Mouse (Mus musculus): ENCODE results near the gene Caln1. TPM values are rescaled to one million over a fixed set of nuclear protein-coding genes. Genes with fewer than 3 reads are reported as not detected.

The Caln1 gene
- polyA plus RNA-seq, 1 experiment from 2014 or later = 0.11 TPM

GRCm38 (mm10) chr5:130704866-130705265 is 335.6 kb downstream of the Caln1 start:
- TF ChIP-seq CTCF (IDR thresholded peaks at IDR 0.05; ENCODE audit: low read depth) = no peak
- no peaks in the 10 kb centered on the region for H3K27me3 ChIP-seq (ENCODE audit: insufficient read depth, low read length)
- WGBS = 88% methylated on average over 4 of the region's 4 CpGs
- no peak overlapping the region for H3K9ac ChIP-seq (ENCODE audit: low read depth, low read length)
- no peaks in the 10 kb centered on the region for H3K9me3 ChIP-seq (replicated peaks; ENCODE audit: low read length)
- ATAC-seq (replicated peaks; ENCODE audit: low FRiP score, low read depth) (no peak), DNase-seq (ENCODE audit: low spot score) (no peak)
- no peaks in the 10 kb centered on the region for H3K36me3 ChIP-seq (ENCODE audit: insufficient read depth, low read length)
- H3K4me1 ChIP-seq (replicated peaks; ENCODE audit: insufficient read depth, low read length) = no peaks in the 10 kb centered on the region
- no peak overlapping the region for H3K4me2 ChIP-seq (ENCODE audit: low read length)
- H3K27ac ChIP-seq = no peak overlapping the region
- no peak overlapping the region for H3K4me3 ChIP-seq (replicated peaks; ENCODE audit: low read depth, low read length)

DNA sequence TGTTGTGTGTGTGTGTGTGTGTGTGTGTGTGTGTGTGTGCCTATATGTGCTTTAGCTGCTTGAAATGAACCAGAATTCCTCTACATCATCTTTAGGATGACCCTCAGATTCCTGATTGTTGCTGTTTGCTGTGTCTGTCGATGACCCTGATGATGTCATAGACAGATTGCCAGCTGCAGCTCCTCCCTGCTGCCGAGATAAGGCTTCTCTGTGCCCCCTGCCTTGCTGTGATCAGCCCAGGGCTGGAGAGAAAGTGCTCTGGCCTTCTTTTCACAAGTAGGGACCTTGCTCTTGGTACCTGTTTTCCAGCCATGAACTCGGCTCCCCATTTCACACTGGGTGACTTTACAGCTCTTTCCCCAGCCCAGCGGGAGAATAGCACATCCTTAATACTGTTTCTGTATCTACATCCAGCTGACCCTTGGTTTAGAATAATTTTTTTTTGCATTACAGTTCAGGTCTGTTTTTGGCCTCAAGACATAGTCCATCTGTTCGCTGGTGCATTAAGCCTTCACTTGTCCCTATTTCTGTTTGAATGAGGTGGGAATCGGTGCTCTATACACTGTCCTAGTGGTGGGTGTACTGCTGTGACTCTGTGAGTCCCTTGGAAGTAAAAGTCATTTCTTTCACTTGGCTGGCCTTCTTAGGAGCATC is 337.1 kb downstream of the Caln1 start:
- Histone ChIP-seq H3K36me3 (ENCODE audit: insufficient read depth, low read length) (no peaks in the 10 kb centered on the region), H3K27ac (no peak overlapping the region), H3K4me2 (ENCODE audit: low read length) (no peak overlapping the region), H3K27me3 (ENCODE audit: insufficient read depth, low read length) (no peaks in the 10 kb centered on the region), H3K9ac (ENCODE audit: low read depth, low read length) (no peak overlapping the region), H3K9me3 (replicated peaks; ENCODE audit: low read length) (no peaks in the 10 kb centered on the region), H3K4me3 (replicated peaks; ENCODE audit: low read depth, low read length) (no peak overlapping the region), H3K4me1 (replicated peaks; ENCODE audit: insufficient read depth, low read length) (no peaks in the 10 kb centered on the region)
- ATAC-seq (replicated peaks; ENCODE audit: low FRiP score, low read depth) (no peak), DNase-seq (ENCODE audit: low spot score) (no peak)
- WGBS = 68% methylated on average over 6 of the region's 6 CpGs
- no peak for TF ChIP-seq CTCF (IDR thresholded peaks at IDR 0.05; ENCODE audit: low read depth)

DNA sequence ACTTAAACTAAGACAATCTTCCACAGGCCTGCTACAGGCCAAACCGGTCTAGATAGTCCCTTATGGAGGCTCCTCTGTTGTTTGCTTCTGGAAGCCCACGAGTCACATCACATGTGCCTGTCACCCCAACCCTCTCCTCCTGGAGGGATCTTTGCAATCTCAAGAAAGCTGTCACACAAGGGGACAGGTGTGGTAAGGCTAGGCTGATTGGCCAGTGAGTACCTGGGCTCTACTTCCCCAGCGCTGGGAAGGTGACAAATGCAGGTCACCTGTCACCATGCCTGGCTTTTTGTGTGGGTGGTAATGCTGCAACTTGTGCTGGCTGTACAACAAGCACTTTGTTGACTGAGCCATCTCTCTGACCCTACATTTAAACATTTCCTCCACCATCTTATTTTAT is 338.5 kb downstream of the Caln1 start:
- Histone ChIP-seq H3K9me3 (replicated peaks; ENCODE audit: low read length) (no peaks in the 10 kb centered on the region), H3K27ac (no peak overlapping the region), H3K27me3 (ENCODE audit: insufficient read depth, low read length) (no peaks in the 10 kb centered on the region), H3K4me1 (replicated peaks; ENCODE audit: insufficient read depth, low read length) (no peaks in the 10 kb centered on the region), H3K36me3 (ENCODE audit: insufficient read depth, low read length) (no peaks in the 10 kb centered on the region), H3K4me3 (replicated peaks; ENCODE audit: low read depth, low read length) (no peak overlapping the region), H3K9ac (ENCODE audit: low read depth, low read length) (no peak overlapping the region), H3K4me2 (ENCODE audit: low read length) (no peak overlapping the region)
- DNase-seq (ENCODE audit: low spot score) (no peak), ATAC-seq (replicated peaks; ENCODE audit: low FRiP score, low read depth) (no peak)
- WGBS = 76% methylated on average over 3 of the region's 3 CpGs
- no peak for TF ChIP-seq CTCF (IDR thresholded peaks at IDR 0.05; ENCODE audit: low read depth)

DNA sequence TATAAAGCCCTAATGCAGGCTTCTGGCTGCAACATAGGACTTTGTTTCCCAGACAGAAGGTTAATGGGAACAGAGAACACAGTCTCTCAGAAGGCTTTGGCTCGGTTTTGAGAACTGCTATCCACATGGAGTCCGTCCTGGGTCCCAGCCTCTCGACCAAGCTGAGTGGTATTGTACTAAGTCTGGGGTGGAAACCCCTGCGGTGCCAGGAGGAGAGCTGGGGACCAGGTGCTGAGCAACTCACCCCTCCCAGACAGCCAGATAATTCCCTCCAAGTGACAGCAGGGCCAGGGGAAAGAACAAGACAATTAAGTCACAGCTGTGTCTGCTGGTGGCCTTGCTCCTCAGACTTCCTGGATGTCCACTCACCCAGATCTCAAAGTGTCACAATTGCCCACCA is 339.4 kb downstream of the Caln1 start:
- H3K4me1 ChIP-seq (replicated peaks; ENCODE audit: insufficient read depth, low read length) = no peaks in the 10 kb centered on the region
- H3K36me3 ChIP-seq (ENCODE audit: insufficient read depth, low read length) = no peaks in the 10 kb centered on the region
- 82% methylated on average over 4 of the region's 4 CpGs for WGBS
- no peak for TF ChIP-seq CTCF (IDR thresholded peaks at IDR 0.05; ENCODE audit: low read depth)
- DNase-seq (ENCODE audit: low spot score) (no peak), ATAC-seq (replicated peaks; ENCODE audit: low FRiP score, low read depth) (no peak)
- no peak overlapping the region for H3K27ac ChIP-seq
- no peaks in the 10 kb centered on the region for H3K27me3 ChIP-seq (ENCODE audit: insufficient read depth, low read length)
- no peaks in the 10 kb centered on the region for H3K9me3 ChIP-seq (replicated peaks; ENCODE audit: low read length)
- no peak overlapping the region for H3K4me2 ChIP-seq (ENCODE audit: low read length)
- no peak overlapping the region for H3K4me3 ChIP-seq (replicated peaks; ENCODE audit: low read depth, low read length)
- H3K9ac ChIP-seq (ENCODE audit: low read depth, low read length) = no peak overlapping the region

GRCm38 (mm10) chr5:130711643-130712042 is 342.4 kb downstream of the Caln1 start:
- WGBS = 79% methylated on average over 2 of the region's 2 CpGs
- H3K27me3 ChIP-seq (ENCODE audit: insufficient read depth, low read length) = no peaks in the 10 kb centered on the region

DNA sequence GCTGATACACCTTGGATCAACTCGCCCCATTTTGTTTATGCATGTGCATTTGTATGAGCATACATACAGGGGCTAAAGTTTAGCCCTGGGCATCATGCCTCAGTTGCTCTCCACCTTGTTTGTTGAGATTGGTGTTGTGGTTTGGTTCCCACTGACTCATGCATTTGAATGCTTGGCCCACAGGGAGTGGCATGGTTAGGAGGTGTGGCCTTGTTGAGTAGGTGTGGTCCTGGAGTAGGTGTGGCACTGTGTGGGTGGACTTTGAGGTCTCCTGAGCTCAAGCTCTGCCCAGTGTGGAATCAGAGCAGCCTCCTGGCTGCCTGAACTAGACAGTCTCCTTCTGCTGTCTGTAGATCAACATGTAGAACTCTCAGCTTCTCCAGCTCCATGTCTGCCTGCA is 343.0 kb downstream of the Caln1 start:
- Histone ChIP-seq H3K9me3 (replicated peaks; ENCODE audit: low read length) (no peaks in the 10 kb centered on the region), H3K27ac (no peak overlapping the region), H3K4me3 (replicated peaks; ENCODE audit: low read depth, low read length) (no peak overlapping the region), H3K9ac (ENCODE audit: low read depth, low read length) (no peak overlapping the region), H3K36me3 (ENCODE audit: insufficient read depth, low read length) (no peaks in the 10 kb centered on the region), H3K4me1 (replicated peaks; ENCODE audit: insufficient read depth, low read length) (no peaks in the 10 kb centered on the region), H3K4me2 (ENCODE audit: low read length) (no peak overlapping the region), H3K27me3 (ENCODE audit: insufficient read depth, low read length) (no peaks in the 10 kb centered on the region)
- DNase-seq (ENCODE audit: low spot score) (no peak), ATAC-seq (replicated peaks; ENCODE audit: low FRiP score, low read depth) (no peak)
- no peak for TF ChIP-seq CTCF (IDR thresholded peaks at IDR 0.05; ENCODE audit: low read depth)
- 74% methylated on average over 1 of the region's 1 CpGs for WGBS

More at GRCm38 (mm10) chr5:130711643-130712042, 342.4 kb downstream of the Caln1 start:
- no peak for TF ChIP-seq CTCF (IDR thresholded peaks at IDR 0.05; ENCODE audit: low read depth)
- no peak for ATAC-seq (replicated peaks; ENCODE audit: low FRiP score, low read depth)
- no peak for DNase-seq (ENCODE audit: low spot score)
- H3K9ac ChIP-seq (ENCODE audit: low read depth, low read length) = no peak overlapping the region
- no peak overlapping the region for H3K4me3 ChIP-seq (replicated peaks; ENCODE audit: low read depth, low read length)
- H3K27ac ChIP-seq = no peak overlapping the region
- H3K4me1 ChIP-seq (replicated peaks; ENCODE audit: insufficient read depth, low read length) = no peaks in the 10 kb centered on the region
- H3K4me2 ChIP-seq (ENCODE audit: low read length) = no peak overlapping the region
- H3K36me3 ChIP-seq (ENCODE audit: insufficient read depth, low read length) = no peaks in the 10 kb centered on the region
- no peaks in the 10 kb centered on the region for H3K9me3 ChIP-seq (replicated peaks; ENCODE audit: low read length)

DNA sequence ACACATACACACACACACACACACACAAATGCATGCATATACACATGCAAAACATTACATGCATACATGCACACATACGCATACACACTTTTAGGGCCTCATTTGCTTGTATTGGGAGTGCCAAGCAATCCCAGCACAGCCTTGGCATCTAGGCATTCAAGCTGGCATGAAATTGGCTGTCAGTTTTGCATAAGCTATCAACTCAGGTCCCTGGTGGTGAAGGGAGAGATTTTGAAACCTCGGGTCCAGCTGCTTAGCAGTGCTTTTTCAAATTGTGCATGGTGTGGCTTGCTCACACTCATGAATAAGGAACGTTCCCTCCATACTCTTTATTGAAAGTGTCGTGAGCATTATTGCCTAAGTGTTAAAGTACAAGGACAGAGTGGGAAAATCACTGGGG is 345.9 kb downstream of the Caln1 start:
- Histone ChIP-seq H3K9ac (ENCODE audit: low read depth, low read length) (no peak overlapping the region), H3K36me3 (ENCODE audit: insufficient read depth, low read length) (no peaks in the 10 kb centered on the region), H3K4me3 (replicated peaks; ENCODE audit: low read depth, low read length) (no peak overlapping the region), H3K9me3 (replicated peaks; ENCODE audit: low read length) (no peaks in the 10 kb centered on the region), H3K27ac (no peak overlapping the region), H3K4me2 (ENCODE audit: low read length) (no peak overlapping the region), H3K27me3 (ENCODE audit: insufficient read depth, low read length) (no peaks in the 10 kb centered on the region), H3K4me1 (replicated peaks; ENCODE audit: insufficient read depth, low read length) (no peaks in the 10 kb centered on the region)
- no peak for TF ChIP-seq CTCF (IDR thresholded peaks at IDR 0.05; ENCODE audit: low read depth)
- ATAC-seq (replicated peaks; ENCODE audit: low FRiP score, low read depth) = no peak
- 84% methylated on average over 4 of the region's 4 CpGs for WGBS
- DNase-seq (ENCODE audit: low spot score) = no peak
